Mouse (Mus musculus) heart, embryonic 13.5 days (tissue): ENCODE results near the gene Marc1. TPM values are rescaled to one million over a fixed set of nuclear protein-coding genes. Genes with fewer than 3 reads are reported as not detected.
A peak's percentile ranks its signal among the peaks of the same experiment; 100 is the strongest.

Experiments used
- ATAC-seq: fragments of 200-750 bp; cut with Nextera tagmentation; 2 replicates; pipeline ENCODE4 v1.8.0; 2017; ENCODE audit warnings: moderate TSS enrichment; ENCODE audit not compliant: insufficient number of reproducible peaks, low FRiP score, low TSS enrichment; ENCODE audit errors: extremely low read depth
- H3K27ac ChIP-seq: fragments of 300-500 bp; sonication (generic); replicated peaks from 2 replicates; pipeline ENCODE4 v1.5.1; 2015; ENCODE audit warnings: moderate library complexity, mild to moderate bottlenecking, inconsistent platforms
- H3K27me3 ChIP-seq: fragments of 300-500 bp; sonication (generic); replicated peaks from 2 replicates; pipeline ENCODE4 v1.6.1; 2015; ENCODE audit warnings: mild to moderate bottlenecking, inconsistent platforms
- H3K36me3 ChIP-seq: fragments of 300-500 bp; sonication (generic); 2 replicates; pipeline ENCODE4 v1.6.1; 2015; ENCODE audit warnings: mild to moderate bottlenecking, inconsistent platforms
- H3K4me1 ChIP-seq: fragments of 300-500 bp; sonication (generic); 2 replicates; pipeline ENCODE4 v1.6.1; 2015; ENCODE audit warnings: inconsistent platforms
- H3K4me2 ChIP-seq: fragments of 300-500 bp; sonication (generic); 2 replicates; pipeline ENCODE4 v1.6.1; 2015; ENCODE audit warnings: inconsistent platforms, mild to moderate bottlenecking, moderate library complexity
- H3K4me3 ChIP-seq: fragments of 300-500 bp; sonication (generic); 2 replicates; pipeline ENCODE4 v1.5.1; 2015; ENCODE audit warnings: moderate library complexity, mild to moderate bottlenecking, inconsistent platforms
- H3K9ac ChIP-seq: fragments of 300-500 bp; sonication (generic); 2 replicates; pipeline ENCODE4 v1.6.1; 2015; ENCODE audit warnings: inconsistent platforms, mild to moderate bottlenecking, moderate library complexity
- H3K9me3 ChIP-seq: fragments of 300-500 bp; sonication (generic); 2 replicates; pipeline ENCODE4 v1.6.1; 2016; ENCODE audit warnings: inconsistent platforms
- WGBS: fragments of 180-500 bp; shearing (Covaris S2); methylation state at CpG from one replicate; pipeline ENCODE4 v1.1.7; 2015; ENCODE audit warnings: mixed read lengths; 5-methylcytosine and 5-hydroxymethylcytosine counted together
- polyA plus RNA-seq: library from polyadenylated mRNA; unstranded; fragments of >200 nt; fragmentation: Nextera tagmentation; extraction: Ambion mirVana; gene quantifications from 2 replicates; pipeline ENCODE4 v1.2.1, GENCODE M21; 2015

Gene Marc1
- polyA plus RNA-seq, 1 experiment from 2014 or later: not detected

- peaks cover 3% of the 10 kb centered on the region; the same call in 1 of the 2 replicates for H3K4me1 ChIP-seq
- H3K27me3 ChIP-seq: 0 out of 2 replicates have a peak, but pooled peaks cover 2% of the 10 kb centered on the region
- no peak overlapping the region for H3K9ac ChIP-seq
- H3K4me3 ChIP-seq: no peak overlapping the region
- WGBS: 79% methylated on average over 6 of the region's 6 CpGs
- no peak overlapping the region for H3K27ac ChIP-seq
- no peak overlapping the region for H3K4me2 ChIP-seq
- ATAC-seq: no peak
- peaks cover 84% of the 10 kb centered on the region for H3K36me3 ChIP-seq
- H3K9me3 ChIP-seq: no peaks in the 10 kb centered on the region
Observed at GRCm38 (mm10) chr1:184817768-184818167, 6.7 kb upstream of the Marc1 start.

DNA sequence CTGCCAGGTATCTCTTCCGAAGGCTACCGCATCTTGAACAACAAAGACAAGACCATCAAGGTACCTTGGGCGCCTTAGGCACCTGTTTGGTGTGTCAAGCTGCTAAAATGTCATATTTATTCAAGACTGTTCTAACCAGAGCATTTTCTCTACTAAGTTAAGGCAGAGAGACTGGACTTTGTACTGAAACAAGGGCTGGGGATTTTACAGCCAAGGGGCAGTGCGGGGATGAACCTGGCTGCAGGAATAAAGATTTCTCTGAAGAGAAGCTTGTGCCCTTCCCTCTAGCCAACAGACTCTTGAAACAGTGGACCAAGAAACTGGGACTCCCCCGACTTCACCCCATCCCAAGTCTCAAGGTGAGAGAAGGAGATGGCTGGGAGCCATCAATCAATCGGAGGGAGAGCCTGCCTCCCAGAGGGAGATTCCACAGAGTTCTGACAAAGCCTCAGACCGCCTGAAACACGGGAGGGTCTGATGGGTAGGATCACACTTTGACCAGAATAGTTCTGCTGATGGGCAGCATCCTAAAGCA, 670 bp upstream of the Marc1 start:
- Histone ChIP-seq H3K4me2 (no peak overlapping the region), H3K4me3 (no peak overlapping the region), H3K27ac (no peak overlapping the region), H3K36me3 (peaks cover 32% of the 10 kb centered on the region), H3K9ac (no peak overlapping the region), H3K4me1 (peaks cover 9% of the 10 kb centered on the region), H3K27me3 (peaks cover 47% of the 10 kb centered on the region), H3K9me3 (no peaks in the 10 kb centered on the region)
- no peak for ATAC-seq
- WGBS: 69% methylated on average over 8 of the region's 8 CpGs

- Histone ChIP-seq H3K9ac (no peak overlapping the region), H3K36me3 (peaks cover 19% of the 10 kb centered on the region), H3K27ac (no peak overlapping the region), H3K4me2 (no peak overlapping the region), H3K4me3 (no peak overlapping the region), H3K4me1 (peaks cover 9% of the 10 kb centered on the region), H3K27me3 (peaks cover 47% of the 10 kb centered on the region), H3K9me3 (no peaks in the 10 kb centered on the region)
- no peak for ATAC-seq
- WGBS: 74% methylated on average over 6 of the region's 6 CpGs
Observed at GRCm38 (mm10) chr1:184809578-184810001, 1.5 kb downstream of the Marc1 start.

DNA sequence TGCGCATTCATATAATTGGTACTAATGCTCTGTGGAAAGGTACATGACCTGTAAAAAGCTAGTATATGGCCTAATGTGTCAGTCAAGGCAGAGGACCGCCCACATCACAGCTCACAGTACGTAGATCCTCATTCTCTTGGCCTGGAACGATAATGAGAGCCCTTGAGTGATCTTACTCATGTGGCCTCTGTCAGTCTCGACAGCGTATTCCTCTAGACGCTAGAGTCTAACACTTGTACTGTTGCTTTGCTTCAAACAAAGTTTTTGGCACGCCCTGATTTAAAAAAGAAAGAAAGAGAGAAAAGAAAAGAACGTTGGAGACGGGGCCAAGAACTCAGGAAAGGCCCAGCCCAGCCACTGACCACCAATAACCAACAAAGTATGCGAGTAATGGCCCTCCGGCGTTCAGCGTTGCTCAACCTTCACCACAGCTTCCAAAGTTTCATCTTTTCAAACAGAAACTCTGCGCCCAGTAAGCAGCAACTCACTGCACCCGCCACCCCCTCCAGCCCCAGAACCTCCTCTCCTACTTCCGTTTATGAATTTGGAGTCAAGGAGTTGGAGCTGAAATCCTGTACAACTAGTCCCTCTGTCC, 2.6 kb downstream of the Marc1 start:
- no peak for ATAC-seq
- WGBS: 83% methylated on average over 17 of the region's 17 CpGs
- no peak overlapping the region for H3K4me3 ChIP-seq
- H3K36me3 ChIP-seq: peaks cover 12% of the 10 kb centered on the region
- peaks cover 9% of the 10 kb centered on the region for H3K4me1 ChIP-seq
- H3K27ac ChIP-seq: no peak overlapping the region
- H3K27me3 ChIP-seq: peaks cover 47% of the 10 kb centered on the region
- no peak overlapping the region for H3K4me2 ChIP-seq
- H3K9ac ChIP-seq: no peak overlapping the region
- no peaks in the 10 kb centered on the region for H3K9me3 ChIP-seq

DNA sequence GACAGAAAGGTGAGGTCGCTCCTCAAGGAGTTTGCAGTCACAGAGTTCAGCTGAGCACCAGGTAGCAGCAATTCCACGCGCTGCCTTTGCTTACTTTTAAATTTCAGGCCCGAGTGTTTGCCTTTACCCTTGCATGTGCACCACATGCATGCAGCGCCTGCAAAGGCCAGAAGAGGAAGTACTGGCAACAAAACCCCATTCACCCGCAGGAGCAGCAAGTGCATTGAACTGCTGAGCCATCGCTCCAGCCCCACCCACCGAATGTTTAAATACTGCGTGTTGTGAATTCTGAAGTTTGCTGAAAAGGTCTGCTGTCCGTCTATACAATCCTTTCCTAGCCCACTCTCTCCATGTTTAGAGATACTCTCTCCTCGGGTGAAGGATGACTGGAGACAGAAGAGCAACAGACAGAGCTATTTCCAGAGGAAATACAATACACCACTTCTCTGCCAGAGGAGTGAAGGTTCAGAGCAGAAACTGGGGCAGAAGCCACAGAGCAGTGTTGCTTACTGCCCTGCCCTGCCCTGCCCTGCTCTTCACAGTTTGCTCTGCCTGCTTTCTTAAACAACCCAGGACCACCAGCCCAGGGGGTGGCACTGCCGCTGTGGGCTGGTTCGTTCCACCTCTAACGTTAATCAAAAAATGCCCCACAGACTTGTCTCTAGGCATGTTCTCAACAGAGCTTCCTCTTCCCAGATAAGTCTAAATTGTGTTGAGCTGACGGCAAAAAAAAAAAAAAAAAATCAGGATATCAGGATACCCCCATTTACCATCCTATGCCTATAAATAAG, 3.3 kb downstream of the Marc1 start:
- 65% methylated on average over 15 of the region's 15 CpGs for WGBS

DNA sequence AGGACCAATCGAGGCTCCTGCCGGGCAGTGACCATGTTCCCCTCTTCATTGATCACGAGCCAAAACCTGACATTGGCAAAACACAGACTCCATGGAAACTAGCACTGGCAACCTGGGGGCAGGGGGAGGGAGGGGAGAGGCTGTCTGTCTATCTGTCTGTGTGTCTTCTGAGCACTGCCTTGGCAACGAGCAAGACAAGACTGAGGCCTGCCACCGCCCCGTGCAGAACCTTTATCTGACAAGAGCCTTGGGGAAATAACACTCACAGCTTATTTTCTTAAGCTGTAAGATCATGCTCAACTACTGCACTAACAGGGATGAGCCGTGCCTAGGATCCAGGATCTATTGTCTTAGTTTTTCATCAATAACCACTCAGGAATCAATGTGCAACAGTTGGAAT, 4.0 kb downstream of the Marc1 start:
- no peak overlapping the region for H3K4me3 ChIP-seq

More for the DNA sequence above, 3.3 kb downstream of the Marc1 start:
- ATAC-seq: no peak
- peaks cover 46% of the 10 kb centered on the region for H3K27me3 ChIP-seq
- no peak overlapping the region for H3K27ac ChIP-seq
- no peaks in the 10 kb centered on the region for H3K9me3 ChIP-seq
- no peak overlapping the region for H3K4me3 ChIP-seq
- no peak overlapping the region for H3K4me2 ChIP-seq
- H3K36me3 ChIP-seq: peaks cover 5% of the 10 kb centered on the region
- H3K9ac ChIP-seq: no peak overlapping the region
- peaks cover 9% of the 10 kb centered on the region for H3K4me1 ChIP-seq

GRCm38 (mm10) chr1:184805749-184806148, 5.4 kb downstream of the Marc1 start:
- Histone ChIP-seq H3K9ac (no peak overlapping the region), H3K36me3 (no peaks in the 10 kb centered on the region), H3K4me1 (peaks cover 5% of the 10 kb centered on the region), H3K27me3 (peaks cover 25% of the 10 kb centered on the region), H3K4me3 (no peak overlapping the region), H3K9me3 (peaks cover 5% of the 10 kb centered on the region), H3K27ac (no peak overlapping the region), H3K4me2 (no peak overlapping the region)
- 81% methylated on average over 4 of the region's 4 CpGs for WGBS
- ATAC-seq: no peak

More for the DNA sequence above, 4.0 kb downstream of the Marc1 start:
- no peak for ATAC-seq
- Histone ChIP-seq H3K27me3 (peaks cover 39% of the 10 kb centered on the region), H3K9me3 (no peaks in the 10 kb centered on the region), H3K27ac (no peak overlapping the region), H3K9ac (no peak overlapping the region), H3K36me3 (no peaks in the 10 kb centered on the region), H3K4me2 (no peak overlapping the region), H3K4me1 (peaks cover 9% of the 10 kb centered on the region)
- 54% methylated on average over 7 of the region's 7 CpGs for WGBS

GRCm38 (mm10) chr1:184793163-184793876, 17.8 kb downstream of the Marc1 start:
- ATAC-seq: no peak
- Histone ChIP-seq H3K27ac (no peak overlapping the region), H3K4me3 (peak overlapping the region; percentile 8; the same call in 1 of the 2 replicates), H3K9ac (no peak overlapping the region), H3K27me3 (peaks cover 4% of the 10 kb centered on the region), H3K9me3 (peaks cover 4% of the 10 kb centered on the region; the same call in 1 of the 2 replicates), H3K36me3 (no peaks in the 10 kb centered on the region), H3K4me2 (peak overlapping the region; percentile 43), H3K4me1 (peaks cover 4% of the 10 kb centered on the region; the same call in 1 of the 2 replicates)
- WGBS: 20% methylated on average over 27 of the region's 27 CpGs

DNA sequence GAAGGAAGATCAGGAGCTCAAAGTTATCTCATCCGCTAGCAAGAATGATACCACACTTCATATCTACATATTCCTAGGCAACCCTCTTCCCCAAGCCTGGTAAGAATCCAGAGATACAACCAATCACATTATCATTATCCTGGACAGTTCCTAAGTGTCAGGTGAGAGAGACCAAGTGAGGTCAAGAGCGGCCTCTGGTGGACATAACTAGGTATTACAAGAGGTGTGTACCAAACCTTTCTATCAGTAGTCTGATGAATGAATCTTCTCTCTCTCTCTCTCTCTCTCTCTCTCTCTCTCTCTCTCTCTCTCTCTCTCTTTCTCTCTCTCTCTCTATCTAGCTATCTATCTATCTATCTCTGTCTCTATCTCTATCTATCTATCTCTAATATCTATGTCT, 20.0 kb downstream of the Marc1 start:
- no peak overlapping the region for H3K4me2 ChIP-seq
- peaks cover 4% of the 10 kb centered on the region; the same call in 1 of the 2 replicates for H3K4me1 ChIP-seq
- WGBS: 4% methylated on average over 2 of the region's 2 CpGs
- no peak overlapping the region for H3K27ac ChIP-seq
- peaks cover 4% of the 10 kb centered on the region for H3K27me3 ChIP-seq
- H3K9ac ChIP-seq: no peak overlapping the region
- no peaks in the 10 kb centered on the region for H3K9me3 ChIP-seq
- no peak for ATAC-seq
- no peak overlapping the region for H3K4me3 ChIP-seq
- H3K36me3 ChIP-seq: no peaks in the 10 kb centered on the region

DNA sequence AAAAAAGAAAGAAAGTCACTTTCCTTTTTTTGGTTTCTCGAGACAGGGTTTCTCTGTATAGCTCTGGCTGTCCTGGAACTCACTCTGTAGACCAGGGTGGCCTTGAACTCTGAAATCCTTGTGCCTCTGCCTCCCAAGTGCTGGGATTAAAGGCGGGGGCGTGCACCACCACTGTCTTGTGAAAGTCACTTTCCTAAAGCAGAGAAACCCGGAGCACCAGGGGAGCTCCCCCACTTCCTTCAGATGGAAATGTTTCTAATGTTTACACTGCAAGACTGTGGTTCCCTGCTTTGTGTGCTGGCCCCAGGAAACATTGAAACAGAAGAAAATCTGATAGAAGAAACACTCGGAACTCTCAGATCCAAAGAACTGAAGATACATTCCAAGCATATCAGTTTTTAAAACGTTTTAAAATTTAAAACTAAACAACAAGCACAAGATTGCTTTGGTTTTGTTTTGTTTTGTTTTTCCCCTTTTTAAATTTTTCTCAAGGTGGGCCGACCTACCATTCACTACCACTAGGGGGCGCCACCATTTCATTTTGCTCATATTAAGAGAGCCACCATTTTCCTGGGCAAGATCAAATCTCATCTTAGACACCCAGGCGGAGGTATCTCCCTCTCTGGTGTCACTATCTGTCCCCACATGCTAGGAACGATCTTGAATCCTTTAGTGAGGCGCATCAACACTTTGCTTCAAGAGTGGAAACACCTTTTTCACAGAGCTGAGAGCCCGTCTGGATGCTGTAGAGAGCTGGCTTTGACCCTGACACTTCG, 24.5 kb downstream of the Marc1 start:
- H3K4me1 ChIP-seq: peaks cover 7% of the 10 kb centered on the region; the same call in 1 of the 2 replicates
- no peak for ATAC-seq
- H3K27me3 ChIP-seq: peaks cover 4% of the 10 kb centered on the region; the same call in 1 of the 2 replicates
- no peaks in the 10 kb centered on the region for H3K9me3 ChIP-seq
- no peak overlapping the region for H3K9ac ChIP-seq
- H3K4me2 ChIP-seq: no peak overlapping the region
- WGBS: 61% methylated on average over 13 of the region's 13 CpGs
- no peak overlapping the region for H3K4me3 ChIP-seq
- no peaks in the 10 kb centered on the region for H3K36me3 ChIP-seq
- H3K27ac ChIP-seq: no peak overlapping the region
